Mouse (Mus musculus) E14TG2a.4 (cell line): Measurements from ENCODE around the gene Cwc27.
A peak's percentile ranks its signal among the peaks of the same experiment; 100 is the strongest.

Source experiments
- H3K27me3 ChIP-seq: 2 replicates; pipeline ENCODE4 v1.6.1; 2014; ENCODE audit warnings: low read length, control low read depth; ENCODE audit not compliant: insufficient read depth
- H3K36me3 ChIP-seq: 2 replicates; pipeline ENCODE4 v1.6.1; 2014; ENCODE audit warnings: low read length, control low read depth; ENCODE audit not compliant: insufficient read depth
- H3K4me1 ChIP-seq: replicated peaks from 2 replicates; pipeline ENCODE4 v1.6.1; 2014; ENCODE audit warnings: low read depth, low read length, control low read depth
- H3K4me3 ChIP-seq: replicated peaks from 2 replicates; pipeline ENCODE4 v1.5.1; 2014; ENCODE audit warnings: mild to moderate bottlenecking, low read length
- H3K9me3 ChIP-seq: 2 replicates; pipeline ENCODE4 v1.6.1; 2014; ENCODE audit warnings: low read length, control low read depth
- CTCF ChIP-seq: conservative IDR thresholded peaks from 2 replicates; pipeline ENCODE4 v1.5.1; 2014; ENCODE audit warnings: low read length
- NANOG ChIP-seq: IDR thresholded peaks from 2 replicates; pipeline ENCODE4 v1.6.1; 2014; ENCODE audit warnings: borderline replicate concordance, low read length, mixed read lengths
- POU5F1 ChIP-seq: IDR thresholded peaks from 2 replicates; pipeline ENCODE4 v1.6.1; 2014; ENCODE audit warnings: low read length, borderline replicate concordance

Cwc27 gene

DNA sequence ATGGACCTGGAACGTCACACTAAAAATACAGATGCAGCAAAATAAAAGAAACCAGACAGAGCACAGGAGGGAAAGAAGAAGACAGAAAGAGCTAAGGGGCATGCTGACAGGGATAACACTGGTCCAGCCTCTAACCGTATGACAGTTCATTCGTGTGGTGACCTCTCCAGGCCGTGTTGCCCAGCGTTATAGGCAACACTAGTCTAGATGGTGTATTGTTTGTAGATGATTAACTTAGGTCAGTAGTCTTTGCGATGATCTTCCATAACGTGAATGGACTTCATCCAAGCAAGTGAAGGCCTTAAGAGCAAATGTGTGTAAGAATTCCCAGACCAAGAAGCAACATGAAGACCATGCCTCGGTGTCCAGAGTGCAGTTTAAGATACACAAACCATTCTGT lies 17.9 kb downstream of the Cwc27 start:
- TF ChIP-seq POU5F1 (no peak), NANOG (no peak), CTCF (no peak)
- no peaks in the 10 kb centered on the region for H3K4me1 ChIP-seq
- H3K36me3 ChIP-seq, result peaks cover 56% of the 10 kb centered on the region

DNA sequence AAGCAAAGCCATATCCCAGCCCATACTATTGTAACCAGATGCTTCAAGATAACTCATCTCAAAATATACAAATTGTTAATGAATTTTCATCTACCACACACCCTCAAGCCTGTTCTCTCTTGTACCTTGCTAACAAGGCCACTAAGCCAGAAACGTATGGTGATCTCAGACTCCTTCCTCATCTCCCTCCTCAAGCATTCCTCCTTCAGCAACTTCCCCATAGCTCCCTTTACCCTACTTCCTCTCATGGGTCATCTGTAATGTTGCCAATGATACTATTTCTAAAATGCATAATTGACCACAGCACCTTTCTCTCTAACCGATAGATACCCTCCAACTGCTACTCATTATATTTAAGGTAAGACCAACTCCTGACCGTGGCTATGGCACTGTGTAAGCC lies 22.5 kb downstream of the Cwc27 start:
- TF ChIP-seq NANOG (no peak), POU5F1 (no peak), CTCF (no peak)
- H3K36me3 ChIP-seq, result peaks cover 53% of the 10 kb centered on the region
- H3K27me3 ChIP-seq, result no peaks in the 10 kb centered on the region
- no peaks in the 10 kb centered on the region for H3K4me1 ChIP-seq
- H3K4me3 ChIP-seq, result no peak overlapping the region
- no peaks in the 10 kb centered on the region for H3K9me3 ChIP-seq

More for the DNA sequence above, 17.9 kb downstream of the Cwc27 start:
- H3K9me3 ChIP-seq, result no peaks in the 10 kb centered on the region
- H3K27me3 ChIP-seq, result no peaks in the 10 kb centered on the region
- H3K4me3 ChIP-seq, result no peak overlapping the region

GRCm38 (mm10) chr13:104792184-104792583 lies 24.8 kb downstream of the Cwc27 start, which contains the start of gene Srek1ip1:
TSS of gene Srek1ip1 (plus strand) at chr13:104792484.
- peaks cover 52% of the 10 kb centered on the region for H3K36me3 ChIP-seq
- H3K27me3 ChIP-seq, result no peaks in the 10 kb centered on the region
- H3K9me3 ChIP-seq, result no peaks in the 10 kb centered on the region
- no peaks in the 10 kb centered on the region for H3K4me1 ChIP-seq
- H3K4me3 ChIP-seq, result no peak within 1 kb of the TSS
- TF ChIP-seq CTCF, result no peak
- no peak for TF ChIP-seq NANOG
- TF ChIP-seq POU5F1, result no peak

DNA sequence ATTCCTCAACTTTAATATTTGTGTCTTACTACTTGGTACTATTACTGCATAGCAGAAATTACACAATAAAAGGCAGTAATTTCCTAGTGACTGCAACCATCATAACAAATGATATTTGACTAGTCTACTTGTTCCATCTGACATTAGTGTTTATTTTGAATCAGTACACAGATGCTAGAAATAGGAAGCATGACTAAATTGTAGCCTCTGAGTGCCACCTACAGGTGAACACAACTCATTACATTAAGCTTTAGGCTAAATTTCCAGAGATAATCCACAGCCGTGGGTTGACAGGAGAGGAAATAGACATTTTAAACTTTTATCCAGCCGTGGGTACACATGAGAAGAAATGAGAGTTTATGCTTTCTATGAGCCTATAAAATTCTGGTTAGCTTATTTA lies 27.3 kb downstream of the Cwc27 start:
- no peak for TF ChIP-seq NANOG
- TF ChIP-seq POU5F1, result no peak
- peak; percentile 76 for TF ChIP-seq CTCF
- Histone ChIP-seq H3K36me3 (peaks cover 36% of the 10 kb centered on the region), H3K9me3 (no peaks in the 10 kb centered on the region), H3K27me3 (no peaks in the 10 kb centered on the region), H3K4me1 (no peaks in the 10 kb centered on the region), H3K4me3 (no peak overlapping the region)

GRCm38 (mm10) chr13:104787260-104787659 lies 29.7 kb downstream of the Cwc27 start:
- Histone ChIP-seq H3K27me3 (no peaks in the 10 kb centered on the region), H3K4me3 (no peak overlapping the region), H3K36me3 (peaks cover 35% of the 10 kb centered on the region), H3K9me3 (no peaks in the 10 kb centered on the region), H3K4me1 (no peaks in the 10 kb centered on the region)
- TF ChIP-seq NANOG (no peak), POU5F1 (no peak), CTCF (no peak)

GRCm38 (mm10) chr13:104779104-104779670 lies 37.8 kb downstream of the Cwc27 start:
- TF ChIP-seq POU5F1 (no peak), CTCF (no peak), NANOG (no peak)
- H3K9me3 ChIP-seq, result no peaks in the 10 kb centered on the region
- H3K4me1 ChIP-seq, result no peaks in the 10 kb centered on the region
- H3K27me3 ChIP-seq, result no peaks in the 10 kb centered on the region
- peaks cover 11% of the 10 kb centered on the region for H3K36me3 ChIP-seq
- H3K4me3 ChIP-seq, result no peak overlapping the region

- H3K9me3 ChIP-seq, result no peaks in the 10 kb centered on the region
- no peaks in the 10 kb centered on the region for H3K36me3 ChIP-seq
- H3K27me3 ChIP-seq, result no peaks in the 10 kb centered on the region
- no peak overlapping the region for H3K4me3 ChIP-seq
- TF ChIP-seq CTCF (no peak), POU5F1 (no peak), NANOG (no peak)
- no peaks in the 10 kb centered on the region for H3K4me1 ChIP-seq
These were observed 53.7 kb downstream of the Cwc27 start for GRCm38 (mm10) chr13:104763193-104763592.

DNA sequence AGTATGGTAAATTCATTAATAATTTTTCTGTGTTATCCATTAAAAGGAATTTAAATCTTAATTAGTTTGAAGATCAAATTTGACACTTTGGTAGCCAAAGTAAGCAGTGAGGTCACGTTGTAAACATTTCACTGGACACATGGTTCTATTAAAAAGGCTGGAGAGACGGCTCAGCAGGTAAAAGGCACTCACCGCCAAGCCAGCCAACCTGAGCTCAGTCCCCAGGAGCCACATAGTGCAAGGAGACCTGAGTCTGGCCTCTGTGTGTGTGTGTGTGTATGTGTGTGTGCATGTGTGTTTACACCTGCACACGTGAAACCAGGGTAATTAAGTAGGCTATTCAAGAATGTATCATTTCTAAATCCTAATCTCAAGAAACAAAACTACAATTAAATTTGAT lies 54.5 kb downstream of the Cwc27 start:
- Histone ChIP-seq H3K36me3 (no peaks in the 10 kb centered on the region), H3K27me3 (no peaks in the 10 kb centered on the region), H3K9me3 (no peaks in the 10 kb centered on the region), H3K4me1 (no peaks in the 10 kb centered on the region), H3K4me3 (no peak overlapping the region)
- no peak for TF ChIP-seq POU5F1
- no peak for TF ChIP-seq CTCF
- no peak for TF ChIP-seq NANOG

DNA sequence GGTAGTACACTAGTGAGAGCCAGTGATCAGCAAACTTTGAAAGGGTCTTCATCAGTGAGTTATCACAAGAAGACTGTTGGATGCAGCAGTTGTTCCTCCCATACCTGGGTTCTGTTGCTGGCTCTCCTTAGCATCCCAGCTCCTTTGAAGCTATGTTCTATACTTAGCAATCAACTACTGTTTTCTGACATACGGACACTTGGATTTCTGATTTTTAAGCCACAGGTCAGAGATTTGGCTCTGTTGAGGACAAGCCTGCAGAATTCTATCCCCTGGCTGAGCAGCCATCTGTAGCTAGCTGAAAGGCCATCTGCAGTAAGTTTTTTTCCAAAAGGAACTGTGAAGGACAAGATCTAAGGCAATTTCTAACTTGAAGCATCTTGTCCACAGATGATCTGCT lies 57.6 kb downstream of the Cwc27 start:
- Histone ChIP-seq H3K4me1 (no peaks in the 10 kb centered on the region), H3K27me3 (no peaks in the 10 kb centered on the region), H3K9me3 (no peaks in the 10 kb centered on the region), H3K4me3 (no peak overlapping the region), H3K36me3 (no peaks in the 10 kb centered on the region)
- TF ChIP-seq CTCF (no peak), POU5F1 (no peak), NANOG (no peak)
